Mouse (Mus musculus): ENCODE results near the gene Etaa1. TPM values are rescaled to one million over a fixed set of nuclear protein-coding genes. Genes with fewer than 3 reads are reported as not detected.

Etaa1 gene
- polyA plus RNA-seq (2017; shearing (Covaris generic)): 10 to 100 TPM; 12.8 to 15.3 TPM

DNA sequence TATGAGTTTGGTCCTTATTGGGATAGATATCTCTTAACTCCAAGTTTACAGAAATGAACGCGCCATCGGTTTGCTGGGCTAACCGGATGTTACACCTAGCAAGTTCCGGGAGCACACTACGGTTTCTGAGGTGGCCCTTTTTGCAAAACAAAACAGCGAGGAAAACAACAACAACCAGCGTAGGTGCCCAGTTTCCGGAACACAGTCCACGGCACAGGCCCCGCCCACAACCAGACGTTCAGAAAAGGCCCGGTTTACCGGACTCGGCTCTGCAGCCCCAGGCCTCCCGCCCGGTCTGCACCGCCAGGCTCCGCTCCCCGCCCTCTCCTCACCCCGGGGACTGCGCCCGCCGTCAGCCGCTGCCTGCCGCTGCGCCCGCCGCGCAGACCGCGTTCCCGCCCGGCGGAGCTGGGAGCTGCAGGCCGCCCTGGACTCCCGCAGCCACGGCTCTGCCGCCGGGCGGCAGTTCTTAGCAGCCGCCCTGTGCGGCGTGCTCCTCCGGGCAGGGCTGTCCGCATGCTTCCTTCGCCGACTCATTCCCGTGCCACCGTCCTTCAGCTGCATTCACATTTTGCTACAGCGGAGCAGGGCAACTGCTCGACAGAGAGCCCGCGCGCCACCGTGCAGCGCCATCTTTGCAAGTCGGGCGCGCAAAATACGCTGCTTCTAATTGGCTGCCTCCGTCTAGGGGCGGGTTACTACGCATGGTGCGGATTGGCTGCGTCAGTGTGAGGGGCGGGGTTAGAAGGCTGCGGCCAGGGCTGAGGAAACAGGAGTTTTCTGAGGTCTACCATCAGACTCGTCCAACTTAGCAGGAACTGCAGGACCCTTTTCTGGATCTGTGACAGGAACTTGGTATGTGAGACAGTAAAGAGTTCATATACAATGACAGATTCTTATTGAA is at the start of gene Etaa1:
Gene Etaa1 (minus strand): TSS at position 645 of the 904 bp plus-strand sequence.

Data from activated CD4-positive, CD25-positive, alpha-beta regulatory T cell (primary cell).